Mouse (Mus musculus) olfactory bulb, adult 2 months (tissue): ENCODE data around the gene Serpinf1.

Experiments used
- CTCF ChIP-seq: fragments of 200-500 bp; IDR thresholded peaks from 2 replicates; pipeline ENCODE4 v1.5.1; 2012; ENCODE audit warnings: low read depth, mild to moderate bottlenecking, low read length, moderate library complexity; ENCODE audit not compliant: insufficient read depth
- POLR2A ChIP-seq: fragments of 200-500 bp; IDR thresholded peaks from 2 replicates; pipeline ENCODE4 v1.6.1; 2012; ENCODE audit warnings: mild to moderate bottlenecking, low read depth, low read length, moderate library complexity; ENCODE audit not compliant: insufficient read depth

DNA sequence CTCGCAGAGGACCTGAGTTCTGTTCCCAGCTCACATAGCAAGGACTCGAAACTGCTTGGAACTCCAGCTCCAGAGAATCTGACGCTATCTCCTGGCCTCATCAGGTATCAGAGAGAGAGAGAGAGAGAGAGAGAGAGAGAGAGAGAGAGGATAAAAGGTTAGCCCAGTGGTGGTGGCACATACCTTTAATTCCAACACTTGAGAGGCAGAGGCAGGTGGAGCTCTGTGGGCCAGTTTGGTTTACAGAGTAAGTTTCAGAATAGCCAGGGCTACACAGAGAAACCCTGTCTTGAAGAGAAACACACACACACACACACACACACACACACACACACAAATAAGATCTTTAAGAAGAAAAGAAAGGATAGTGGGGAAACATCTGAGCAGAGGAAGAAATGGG lies 590 bp upstream of the Serpinf1 start:
- no peak for TF ChIP-seq CTCF
- TF ChIP-seq POLR2A = no peak
